Mouse (Mus musculus) bone marrow macrophage, adult 2 months (primary cell): ENCODE measurements around the gene Fezf1.

Experiments used
- CTCF ChIP-seq: IDR thresholded peaks from 2 replicates; pipeline ENCODE4 v1.5.1; 2012; ENCODE audit warnings: low read depth, mild to moderate bottlenecking, low read length, moderate library complexity
- POLR2A ChIP-seq: IDR thresholded peaks from 2 replicates; pipeline ENCODE4 v1.6.1; 2012; ENCODE audit warnings: mild to moderate bottlenecking, low read depth, low read length, borderline replicate concordance

GRCm38 (mm10) chr6:23272979-23273378, 24.8 kb upstream of the Fezf1 start:
- TF ChIP-seq CTCF (no peak), POLR2A (no peak)
